Mouse (Mus musculus) forebrain, embryonic 11.5 days (tissue): ENCODE measurements around the gene Mucl3. TPM values are rescaled to one million over a fixed set of nuclear protein-coding genes. Genes with fewer than 3 reads are reported as not detected.

Source experiments
- ATAC-seq: fragments of 200-750 bp; cut with Nextera tagmentation; replicated peaks from 2 replicates; pipeline ENCODE4 v1.8.0; 2017; ENCODE audit warnings: moderate TSS enrichment; ENCODE audit not compliant: low FRiP score
- DNase-seq: peaks from one replicate; pipeline ENCODE4 v3.0.0-alpha.2; 2017; ENCODE audit warnings: low spot score
- H3K27ac ChIP-seq: fragments of 300-500 bp; sonication (generic); 2 replicates; pipeline ENCODE4 v1.5.1; 2014; ENCODE audit warnings: low read depth, low read length
- H3K27me3 ChIP-seq: fragments of 300-500 bp; sonication (generic); 2 replicates; pipeline ENCODE4 v1.6.1; 2014; ENCODE audit warnings: mild to moderate bottlenecking, low read length, mixed read lengths; ENCODE audit not compliant: control insufficient read depth, insufficient read depth
- H3K36me3 ChIP-seq: fragments of 300-500 bp; sonication (generic); 2 replicates; pipeline ENCODE4 v1.6.1; 2014; ENCODE audit warnings: mild to moderate bottlenecking, low read length, moderate library complexity, mixed read lengths; ENCODE audit not compliant: control insufficient read depth, insufficient read depth
- H3K4me1 ChIP-seq: fragments of 300-500 bp; sonication (generic); replicated peaks from 2 replicates; pipeline ENCODE4 v1.6.1; 2014; ENCODE audit warnings: low read length, mixed read lengths; ENCODE audit not compliant: control insufficient read depth, insufficient read depth
- H3K4me2 ChIP-seq: fragments of 300-500 bp; sonication (generic); 2 replicates; pipeline ENCODE4 v1.6.1; 2014; ENCODE audit warnings: low read depth, mild to moderate bottlenecking, low read length, moderate library complexity, mixed read lengths; ENCODE audit not compliant: severe bottlenecking
- H3K4me3 ChIP-seq: fragments of 300-500 bp; sonication (generic); 2 replicates; pipeline ENCODE4 v1.5.1; 2014; ENCODE audit warnings: low read depth, low read length
- H3K9ac ChIP-seq: fragments of 300-500 bp; sonication (generic); 2 replicates; pipeline ENCODE4 v1.6.1; 2014; ENCODE audit warnings: low read length
- H3K9me3 ChIP-seq: fragments of 300-500 bp; sonication (generic); 2 replicates; pipeline ENCODE4 v1.6.1; 2016; ENCODE audit warnings: low read length, mixed read lengths; ENCODE audit not compliant: control insufficient read depth
- WGBS: fragments of 180-500 bp; shearing (Covaris S2); extraction: QIAGEN DNeasy Blood & Tissue Kit; methylation state at CpG from one replicate; pipeline ENCODE4 v1.1.7; 2014; 5-methylcytosine and 5-hydroxymethylcytosine counted together
- polyA plus RNA-seq: library from polyadenylated mRNA; unstranded; fragments of >200 nt; fragmentation: Nextera tagmentation; extraction: Ambion mirVana; gene quantifications from 2 replicates; pipeline ENCODE4 v1.2.1, GENCODE M21; 2014

The Mucl3 gene
- polyA plus RNA-seq, 1 experiment from 2014 or later, result 0.07 TPM

GRCm38 (mm10) chr17:35673416-35674035 is 30.0 kb upstream of the Mucl3 start, which contains the start of gene Gtf2h4:
TSS of gene Gtf2h4 (minus strand) at chr17:35673739.
- Histone ChIP-seq H3K36me3 (no peaks in the 10 kb centered on the region), H3K9ac (peak within 1 kb of the TSS; percentile 75), H3K9me3 (no peaks in the 10 kb centered on the region), H3K4me2 (peak within 1 kb of the TSS; percentile 56), H3K4me3 (peak within 1 kb of the TSS; percentile 57), H3K4me1 (peaks cover 4% of the 10 kb centered on the region; the same call in 1 of the 2 replicates), H3K27me3 (no peaks in the 10 kb centered on the region), H3K27ac (no peak within 1 kb of the TSS)
- peak; percentile 96 for ATAC-seq
- 2% methylated on average over 23 of the region's 23 CpGs for WGBS
- DNase-seq, result peak; percentile 86

GRCm38 (mm10) chr17:35672527-35672926 is 29.0 kb upstream of the Mucl3 start:
- H3K9me3 ChIP-seq, result no peaks in the 10 kb centered on the region
- H3K4me1 ChIP-seq, result peaks cover 4% of the 10 kb centered on the region; the same call in 1 of the 2 replicates
- H3K4me2 ChIP-seq, result no peak overlapping the region
- H3K4me3 ChIP-seq, result no peak overlapping the region
- H3K36me3 ChIP-seq, result no peaks in the 10 kb centered on the region
- no peaks in the 10 kb centered on the region for H3K27me3 ChIP-seq
- ATAC-seq (no peak), DNase-seq (no peak)
- no peak overlapping the region for H3K27ac ChIP-seq
- WGBS, result 83% methylated on average over 6 of the region's 6 CpGs
- no peak overlapping the region for H3K9ac ChIP-seq

- no peak overlapping the region for H3K9ac ChIP-seq
- H3K9me3 ChIP-seq, result no peaks in the 10 kb centered on the region
- H3K4me1 ChIP-seq, result peaks cover 4% of the 10 kb centered on the region; the same call in 1 of the 2 replicates
- H3K4me2 ChIP-seq, result no peak overlapping the region
- no peaks in the 10 kb centered on the region for H3K36me3 ChIP-seq
- WGBS, result 93% methylated on average over 6 of the region's 6 CpGs
- ATAC-seq (no peak), DNase-seq (no peak)
- no peak overlapping the region for H3K4me3 ChIP-seq
- H3K27ac ChIP-seq, result no peak overlapping the region
- no peaks in the 10 kb centered on the region for H3K27me3 ChIP-seq
These were observed 28.4 kb upstream of the Mucl3 start for GRCm38 (mm10) chr17:35671846-35672245.

- Histone ChIP-seq H3K4me3 (no peak overlapping the region), H3K36me3 (no peaks in the 10 kb centered on the region), H3K4me2 (no peak overlapping the region), H3K4me1 (peaks cover 8% of the 10 kb centered on the region; the same call in 1 of the 2 replicates), H3K9me3 (no peaks in the 10 kb centered on the region), H3K27me3 (no peaks in the 10 kb centered on the region), H3K27ac (no peak overlapping the region), H3K9ac (no peak overlapping the region)
- DNase-seq (no peak), ATAC-seq (no peak)
- 95% methylated on average over 9 of the region's 9 CpGs for WGBS
These were observed 26.2 kb upstream of the Mucl3 start for GRCm38 (mm10) chr17:35669731-35670130.

GRCm38 (mm10) chr17:35667334-35668065 is 24.0 kb upstream of the Mucl3 start, which contains the start of gene Vars2:
TSS of gene Vars2 (minus strand) at chr17:35667592.
- Histone ChIP-seq H3K27ac (peak within 1 kb of the TSS; percentile 71), H3K4me2 (peak within 1 kb of the TSS; percentile 92), H3K4me1 (0 out of 2 replicates have a peak, but pooled peaks cover 4% of the 10 kb centered on the region), H3K9me3 (no peaks in the 10 kb centered on the region), H3K27me3 (no peaks in the 10 kb centered on the region), H3K9ac (peak within 1 kb of the TSS; percentile 85), H3K4me3 (peak within 1 kb of the TSS; percentile 69), H3K36me3 (no peaks in the 10 kb centered on the region)
- DNase-seq (peak; percentile 98), ATAC-seq (peak; percentile 86)
- WGBS, result under 1% methylated on average over 61 of the region's 61 CpGs

GRCm38 (mm10) chr17:35666851-35667256 is 23.4 kb upstream of the Mucl3 start:
- peak overlapping the region; percentile 71 for H3K27ac ChIP-seq
- ATAC-seq (peak; percentile 43), DNase-seq (peak; percentile 74)
- WGBS, result 8% methylated on average over 13 of the region's 13 CpGs
- H3K4me3 ChIP-seq, result peak overlapping the region; percentile 69
- no peaks in the 10 kb centered on the region for H3K36me3 ChIP-seq
- H3K9me3 ChIP-seq, result no peaks in the 10 kb centered on the region
- peak overlapping the region; percentile 85 for H3K9ac ChIP-seq
- H3K4me2 ChIP-seq, result peak overlapping the region; percentile 92
- H3K27me3 ChIP-seq, result no peaks in the 10 kb centered on the region
- H3K4me1 ChIP-seq, result 0 out of 2 replicates have a peak, but pooled peaks cover 4% of the 10 kb centered on the region

- H3K4me3 ChIP-seq, result no peak overlapping the region
- no peak overlapping the region for H3K4me2 ChIP-seq
- H3K27me3 ChIP-seq, result no peaks in the 10 kb centered on the region
- 0 out of 2 replicates have a peak, but pooled peaks cover 4% of the 10 kb centered on the region for H3K4me1 ChIP-seq
- H3K9ac ChIP-seq, result no peak overlapping the region
- no peaks in the 10 kb centered on the region; the same call in 1 of the 2 replicates for H3K36me3 ChIP-seq
- DNase-seq (no peak), ATAC-seq (no peak)
- no peaks in the 10 kb centered on the region for H3K9me3 ChIP-seq
- no peak overlapping the region for H3K27ac ChIP-seq
- 78% methylated on average over 17 of the region's 17 CpGs for WGBS
These were observed 22.5 kb upstream of the Mucl3 start for GRCm38 (mm10) chr17:35665957-35666515.

- ATAC-seq (no peak), DNase-seq (no peak)
- 85% methylated on average over 2 of the region's 2 CpGs for WGBS
- H3K27me3 ChIP-seq, result no peaks in the 10 kb centered on the region
- no peaks in the 10 kb centered on the region; the same call in 1 of the 2 replicates for H3K36me3 ChIP-seq
- no peaks in the 10 kb centered on the region for H3K9me3 ChIP-seq
- no peak overlapping the region for H3K9ac ChIP-seq
- H3K27ac ChIP-seq, result no peak overlapping the region
- no peak overlapping the region for H3K4me2 ChIP-seq
- no peaks in the 10 kb centered on the region for H3K4me1 ChIP-seq
- H3K4me3 ChIP-seq, result no peak overlapping the region
These were observed 9.6 kb upstream of the Mucl3 start for GRCm38 (mm10) chr17:35653086-35653485.
